Mouse (Mus musculus) lung, postnatal 0 days (tissue): ENCODE results near the gene AC124108.1.

Experiments
- CTCF ChIP-seq: IDR thresholded peaks from 2 replicates; pipeline ENCODE4 v1.5.1; 2016; ENCODE audit warnings: antibody characterized with exemption, mild to moderate bottlenecking
- EP300 ChIP-seq: IDR thresholded peaks from 2 replicates; pipeline ENCODE4 v1.6.1; 2016; ENCODE audit warnings: antibody characterized with exemption, mild to moderate bottlenecking, control low read depth

GRCm38 (mm10) chr1:132141753-132142152 lies 49.5 kb upstream of the AC124108.1 start:
- TF ChIP-seq CTCF: no peak
- no peak for TF ChIP-seq EP300
